Mouse (Mus musculus): ENCODE data around the gene Focad.

The Focad gene

DNA sequence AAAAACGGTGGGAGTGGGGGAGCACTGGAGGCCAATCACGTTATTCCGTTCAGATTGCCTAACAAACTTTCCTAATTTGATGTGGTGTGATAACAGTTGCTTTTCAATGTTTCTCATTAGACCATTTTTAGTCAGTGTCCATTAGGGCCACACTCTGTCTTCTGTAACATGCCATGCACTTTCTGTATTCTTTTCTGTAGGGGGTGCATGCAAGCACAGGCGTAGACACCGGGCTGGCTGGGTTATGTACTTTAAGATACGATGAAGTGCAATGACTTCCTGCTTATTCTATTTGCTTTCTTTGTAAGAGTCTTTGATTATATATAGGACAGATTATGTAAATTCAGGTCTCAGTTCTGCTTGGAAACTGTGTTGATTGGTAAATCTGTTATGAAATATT is 116.2 kb downstream of the Focad start:
- no peak for DNase-seq (ENCODE audit: low spot score)

DNA sequence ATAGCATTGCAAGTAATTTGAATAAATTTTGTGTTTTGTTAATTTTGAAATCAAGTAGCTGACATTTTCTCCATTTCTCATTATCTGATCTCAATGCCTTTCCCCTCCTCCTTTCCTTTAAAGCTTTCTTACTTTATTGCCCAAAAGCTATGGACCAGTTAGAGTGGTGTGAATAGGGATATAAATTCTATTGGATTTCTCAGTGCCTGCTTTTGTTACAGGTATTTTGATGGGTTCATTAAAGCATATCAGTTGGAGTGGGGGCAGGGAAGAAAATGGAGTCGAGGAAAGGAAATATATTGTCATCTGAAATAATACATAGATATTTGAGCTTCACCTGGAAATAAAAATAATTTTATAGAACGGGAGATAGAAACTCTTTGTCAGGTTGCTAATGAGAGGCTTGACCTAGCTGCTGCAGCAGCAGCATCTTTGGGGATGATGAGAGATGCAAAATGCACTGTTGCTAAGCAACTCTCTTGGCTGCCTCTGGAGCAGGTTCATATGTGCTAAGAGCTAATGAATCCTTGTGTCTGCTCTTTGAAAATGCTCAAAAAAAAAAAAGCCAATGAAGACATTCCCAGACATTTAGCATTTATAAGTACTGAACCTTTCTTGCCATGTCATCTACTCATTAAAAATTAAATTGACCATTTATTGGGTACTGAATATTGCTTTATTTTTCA is 116.9 kb downstream of the Focad start:
- peak; percentile 18 for DNase-seq (ENCODE audit: low spot score)

DNA sequence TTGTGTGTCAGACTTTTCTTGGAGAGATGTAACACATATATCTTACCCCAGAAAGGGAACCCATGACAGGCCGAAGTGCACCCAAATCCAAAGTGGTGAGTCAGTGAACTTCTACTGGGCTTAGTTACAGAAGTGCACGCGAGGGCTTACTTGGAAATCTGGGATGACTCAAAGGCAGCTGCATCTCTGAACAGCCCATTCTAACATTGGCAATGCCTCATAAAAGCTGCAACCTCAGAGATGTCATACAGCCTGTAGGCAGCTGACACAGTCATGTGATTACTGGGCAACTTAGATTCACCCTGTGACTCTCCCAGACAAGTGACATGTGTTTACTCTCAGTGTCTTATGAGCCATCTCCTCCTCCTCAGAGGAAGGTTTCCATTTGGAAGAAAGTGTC is 119.5 kb downstream of the Focad start:
- no peak for DNase-seq (ENCODE audit: low spot score)

DNA sequence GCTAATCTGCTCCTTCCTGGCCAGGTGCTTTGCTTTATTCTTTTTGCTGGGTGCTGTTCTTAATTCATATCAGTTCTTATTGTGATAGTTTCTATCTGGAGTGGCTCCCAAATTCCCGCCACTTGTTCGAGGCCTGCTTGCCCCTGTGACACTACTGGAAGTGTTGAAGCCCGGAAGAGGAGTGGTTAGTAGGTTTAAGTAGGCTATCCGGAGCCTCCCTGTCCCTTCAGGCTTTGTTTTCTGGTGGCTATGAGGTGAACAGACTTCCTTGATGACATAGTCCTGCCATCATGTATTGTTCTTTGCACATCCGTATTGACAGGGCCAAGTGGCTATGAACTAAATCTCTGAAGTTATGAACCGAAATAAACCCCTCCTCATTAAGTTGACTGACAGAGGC is 123.9 kb downstream of the Focad start:
- DNase-seq (ENCODE audit: low spot score): no peak

DNA sequence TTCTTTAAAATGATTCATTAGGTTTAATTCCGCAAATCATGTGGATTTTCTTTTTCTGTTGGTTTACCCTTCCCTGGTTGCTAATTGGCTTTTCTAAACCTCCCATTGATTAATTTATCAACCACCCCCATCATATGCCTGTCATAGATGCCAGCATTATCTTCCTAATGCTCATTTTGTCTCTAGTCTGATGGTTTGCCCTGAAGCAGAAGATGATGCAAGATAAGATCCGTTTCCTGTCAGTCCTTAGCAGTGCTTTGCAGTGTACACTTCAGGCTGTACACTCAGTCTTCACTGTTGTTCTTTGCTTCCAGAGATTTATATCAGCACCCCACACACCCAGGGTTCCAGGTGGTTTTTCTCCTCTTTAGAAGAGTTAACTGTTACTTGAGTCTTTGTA is 124.4 kb downstream of the Focad start:
- no peak for DNase-seq (ENCODE audit: low spot score)

DNA sequence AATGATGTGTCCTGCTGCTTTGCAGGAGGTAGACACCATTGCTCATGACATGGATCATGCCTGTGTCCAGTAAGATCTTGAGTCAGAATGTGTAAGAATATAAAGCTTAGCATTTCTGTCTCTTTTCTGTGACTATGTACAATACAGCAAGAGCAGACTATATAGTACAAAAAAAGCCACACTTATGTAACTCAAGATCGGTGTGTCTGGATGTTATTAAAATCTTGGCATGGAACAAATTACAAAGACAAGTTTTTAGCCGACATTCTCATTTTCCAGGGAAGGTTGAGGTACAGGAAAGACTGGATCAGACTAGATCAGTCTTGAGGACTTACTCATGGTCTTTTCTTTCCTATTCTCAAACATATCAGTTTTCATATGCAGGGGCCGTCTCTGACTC is 136.9 kb downstream of the Focad start:
- DNase-seq (ENCODE audit: low spot score): no peak

DNA sequence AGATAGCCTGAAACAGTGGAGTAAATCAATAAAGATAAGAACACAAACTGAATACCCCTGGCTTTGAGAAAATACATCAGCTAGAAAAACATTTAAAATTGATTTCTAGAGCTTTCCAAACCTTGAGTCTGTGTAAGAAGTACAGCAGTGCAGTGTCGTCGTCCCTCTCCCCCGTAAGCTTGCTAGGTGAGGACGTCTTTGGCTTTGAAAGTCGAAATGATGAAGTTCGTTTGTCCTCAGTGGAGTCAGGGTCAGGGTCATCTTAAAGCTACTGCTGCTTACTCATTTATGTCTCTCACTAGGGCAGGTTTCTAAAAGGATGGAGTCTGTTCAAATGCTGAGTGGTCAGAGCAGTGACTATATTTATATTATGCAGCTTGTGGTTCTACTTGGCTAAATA is 141.5 kb downstream of the Focad start:
- DNase-seq (ENCODE audit: low spot score): no peak

DNA sequence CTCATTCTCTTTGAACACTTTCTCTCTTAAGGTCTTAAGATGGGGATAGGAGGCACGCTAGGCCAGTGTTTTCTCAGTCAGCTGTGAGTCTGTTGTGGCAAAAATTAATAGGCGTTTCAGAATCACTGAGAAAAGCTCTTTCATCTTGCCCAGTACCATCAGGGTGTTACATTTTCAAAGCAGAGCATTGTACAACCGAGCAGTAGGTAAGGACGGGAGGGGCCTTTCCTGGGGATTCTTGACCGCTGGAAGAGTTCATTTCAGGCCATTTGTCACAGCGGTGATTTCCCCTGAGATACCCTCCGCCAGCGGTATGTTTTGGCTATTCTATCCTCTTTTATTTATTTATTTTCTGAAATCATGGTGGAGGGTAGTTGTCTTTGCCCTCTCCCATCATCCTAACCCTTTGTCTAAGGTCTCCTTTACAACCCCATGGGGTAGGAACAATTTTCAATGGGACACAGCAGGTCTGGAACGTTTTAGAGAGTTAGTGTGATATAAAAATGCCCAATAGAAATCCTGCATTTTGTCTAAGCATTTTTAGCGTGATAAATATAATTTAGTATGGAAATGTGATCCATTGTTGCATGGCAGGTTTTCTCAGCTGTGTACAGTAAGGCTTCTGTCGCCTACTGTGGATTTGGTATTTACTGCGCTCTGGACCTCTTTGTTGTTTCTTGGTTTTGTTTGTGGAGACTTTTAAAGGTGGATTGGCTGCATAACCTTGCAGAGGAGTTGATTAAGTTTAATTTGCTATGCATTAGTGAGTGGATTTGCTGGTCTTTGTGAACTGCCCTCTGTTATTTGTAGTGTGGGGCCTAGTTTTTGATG is 142.7 kb downstream of the Focad start:
- no peak for DNase-seq (ENCODE audit: low spot score)

DNA sequence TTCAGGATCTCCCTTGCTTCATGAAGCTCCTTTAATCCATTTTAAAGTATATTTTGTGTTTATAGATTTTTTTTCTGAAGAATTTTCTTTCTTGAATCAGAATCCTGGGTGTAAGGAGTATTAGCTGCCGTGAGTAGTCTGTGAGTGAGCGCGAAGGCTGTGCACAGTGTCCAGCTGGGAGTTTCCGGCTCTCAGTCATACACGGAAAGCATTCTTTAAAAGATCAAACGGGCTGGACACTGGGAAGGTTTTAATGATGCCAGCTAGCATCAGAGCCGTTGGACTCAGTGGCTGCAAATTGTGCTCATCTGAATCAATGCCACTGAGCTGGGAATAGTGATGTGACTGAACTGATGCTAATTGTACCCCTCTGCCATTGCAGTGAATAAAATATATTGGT is 143.9 kb downstream of the Focad start:
- DNase-seq (ENCODE audit: low spot score): no peak

DNA sequence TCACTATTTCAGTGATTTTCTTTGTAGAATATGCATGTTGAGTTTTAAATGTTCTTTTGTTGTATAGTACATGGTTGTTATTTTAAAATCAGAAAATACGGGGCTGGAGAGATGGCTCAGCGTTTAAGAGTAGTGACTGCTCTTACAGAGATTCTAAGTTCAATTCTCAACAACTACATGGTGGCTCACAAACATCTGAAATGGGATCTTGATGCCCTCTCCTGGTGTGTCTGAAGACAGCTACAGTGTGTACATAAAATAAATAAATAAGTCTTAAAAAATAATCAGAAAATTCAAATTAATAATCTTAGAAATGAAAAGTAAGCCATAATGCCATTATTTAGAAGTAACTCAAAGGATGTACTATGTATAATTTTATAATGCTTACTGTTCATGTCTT is 149.4 kb downstream of the Focad start:
- DNase-seq (ENCODE audit: low spot score): no peak

DNA sequence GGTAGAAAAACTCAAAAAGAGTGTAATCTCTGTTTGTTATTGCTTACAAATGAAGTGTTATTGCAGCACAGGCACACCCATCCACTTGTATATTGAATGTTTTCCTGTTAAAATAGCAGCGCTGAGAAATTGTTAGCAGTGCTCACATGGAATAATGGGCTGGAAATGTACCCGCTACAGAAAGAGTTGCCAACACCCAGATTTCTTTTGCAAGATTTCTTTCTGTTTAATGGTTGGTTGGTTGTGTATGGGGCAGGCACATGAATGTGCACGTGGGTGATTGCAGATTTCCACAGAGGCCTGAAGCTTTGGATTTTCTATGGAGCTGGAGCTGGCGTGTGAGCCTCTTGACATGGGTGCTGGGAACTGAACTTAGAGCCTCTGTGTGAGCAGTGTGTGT is 151.1 kb downstream of the Focad start:
- DNase-seq (ENCODE audit: low spot score): no peak

DNA sequence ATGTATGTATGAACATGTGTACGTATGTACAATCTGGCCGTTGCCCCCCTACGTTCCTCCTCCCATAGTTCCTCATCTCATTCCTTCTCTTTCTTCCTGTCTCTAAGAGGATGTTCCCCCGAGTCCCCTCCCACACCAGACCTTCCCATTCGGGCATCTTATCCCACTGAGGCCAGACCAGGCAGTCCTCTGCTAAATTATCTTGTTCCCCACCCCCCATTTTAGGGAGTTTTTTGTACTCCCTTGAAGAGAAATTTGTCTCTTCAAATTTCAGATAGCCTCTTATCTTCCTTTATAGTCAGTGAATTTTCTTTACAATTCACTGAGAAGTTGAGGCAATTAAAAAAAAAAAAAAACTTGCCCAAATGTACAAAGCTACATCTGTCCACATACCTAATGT is 166.9 kb downstream of the Focad start:
- no peak for DNase-seq (ENCODE audit: low spot score)

DNA sequence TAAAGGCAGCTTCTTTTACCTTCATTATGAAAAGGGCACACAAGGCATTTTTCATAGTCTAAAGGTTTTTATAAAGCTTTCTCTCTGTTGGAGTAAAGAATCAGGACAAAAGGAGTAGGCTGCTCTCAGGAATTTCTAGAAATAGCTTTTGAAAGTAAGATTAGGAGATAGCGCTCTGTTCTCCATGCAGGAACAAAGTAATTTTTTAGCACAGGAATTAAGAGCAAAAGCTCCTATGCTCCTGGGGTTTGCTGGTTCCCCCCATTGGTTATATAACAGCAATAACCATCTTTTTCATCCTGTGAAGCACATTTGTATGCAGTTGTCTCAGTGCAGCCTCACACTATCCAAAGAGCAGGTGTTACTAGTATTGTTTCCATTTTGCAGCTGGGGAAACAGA is 170.1 kb downstream of the Focad start:
- DNase-seq (ENCODE audit: low spot score): no peak

DNA sequence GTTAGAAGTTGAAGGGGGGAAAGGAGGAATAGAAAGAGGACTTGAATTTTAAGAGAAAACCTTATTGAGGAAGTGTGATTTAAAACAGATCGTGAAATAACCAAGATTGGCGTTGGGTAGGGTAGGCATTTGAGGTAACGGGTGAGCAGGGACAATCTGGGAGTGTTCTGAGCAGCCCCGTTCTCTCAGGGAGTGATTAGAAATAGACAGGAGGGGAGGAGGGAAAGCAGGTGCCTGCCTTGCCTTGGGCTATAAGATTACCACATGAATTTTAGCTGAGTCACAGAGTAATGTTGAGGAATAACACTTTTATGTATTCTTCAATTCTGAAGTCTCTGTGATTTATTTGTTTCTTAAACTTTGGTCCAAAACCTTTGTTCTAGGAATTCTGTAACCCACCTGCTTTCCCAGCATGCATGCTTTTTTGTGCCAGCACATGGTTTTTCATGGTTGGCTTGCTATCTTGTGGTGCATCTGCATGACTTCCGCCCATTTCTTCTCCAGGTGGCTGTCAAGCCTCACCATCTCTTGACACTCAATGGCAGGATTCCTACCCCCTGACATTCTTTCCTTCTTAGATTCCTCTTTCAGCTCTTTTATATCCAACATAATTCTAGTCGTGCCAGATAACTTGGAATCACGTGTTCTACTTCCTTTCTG is 176.1 kb downstream of the Focad start:
- DNase-seq (ENCODE audit: low spot score): no peak

DNA sequence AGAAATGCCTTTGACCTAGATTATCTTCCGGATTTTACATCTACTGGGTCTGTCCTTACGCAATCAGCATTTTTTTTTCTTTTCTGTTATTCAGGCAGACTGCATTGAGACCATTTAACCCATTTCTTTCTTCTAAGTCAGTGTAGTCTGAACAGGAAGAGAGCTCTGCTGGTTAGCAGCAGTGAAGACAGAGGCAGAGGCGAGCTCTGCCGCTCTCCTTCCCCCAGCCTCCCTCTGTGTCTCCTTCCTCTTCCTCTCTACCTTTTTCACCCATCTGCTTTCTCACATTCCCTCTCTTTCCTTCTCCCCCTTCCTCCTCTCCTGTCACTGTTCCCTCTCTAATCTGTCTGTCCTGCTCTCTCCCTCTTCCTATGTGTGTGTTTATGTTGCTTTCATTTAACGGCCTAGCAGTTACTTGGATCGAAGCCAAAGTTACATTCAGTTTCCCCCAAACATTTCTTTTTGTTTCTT is 181.2 kb downstream of the Focad start:
- DNase-seq (ENCODE audit: low spot score): no peak

DNA sequence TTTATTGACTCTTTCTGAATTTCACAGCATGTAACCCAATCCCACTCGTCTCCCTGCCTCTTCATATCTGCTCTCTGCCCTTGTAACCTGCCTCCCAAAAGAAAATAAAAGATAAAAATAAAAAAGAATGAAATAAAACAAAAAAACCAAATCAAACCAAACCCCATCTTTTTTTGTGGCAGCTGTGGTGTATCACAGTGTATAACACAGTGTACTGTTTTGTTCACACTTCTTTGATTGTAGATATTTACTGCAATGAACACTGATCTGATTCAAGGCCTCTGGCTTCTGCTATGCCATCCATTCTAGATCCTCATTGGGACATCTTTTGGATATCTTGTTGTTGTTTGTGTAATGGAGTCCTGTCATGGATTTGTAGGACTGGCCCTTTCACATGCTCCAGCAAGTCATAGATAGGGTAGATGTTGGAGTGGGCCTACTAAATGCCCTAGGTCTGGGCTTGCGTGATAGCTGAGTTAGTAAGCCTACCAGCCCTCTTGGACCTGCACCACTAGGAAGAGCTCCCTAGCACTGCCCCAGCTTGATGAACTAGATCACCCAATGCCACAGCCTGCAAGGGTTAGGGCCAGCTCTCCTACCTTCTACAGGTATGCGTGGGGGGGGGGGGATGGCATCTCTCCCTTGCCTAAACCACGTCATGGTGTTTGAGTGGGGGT is 181.8 kb downstream of the Focad start:
- no peak for DNase-seq (ENCODE audit: low spot score)

DNA sequence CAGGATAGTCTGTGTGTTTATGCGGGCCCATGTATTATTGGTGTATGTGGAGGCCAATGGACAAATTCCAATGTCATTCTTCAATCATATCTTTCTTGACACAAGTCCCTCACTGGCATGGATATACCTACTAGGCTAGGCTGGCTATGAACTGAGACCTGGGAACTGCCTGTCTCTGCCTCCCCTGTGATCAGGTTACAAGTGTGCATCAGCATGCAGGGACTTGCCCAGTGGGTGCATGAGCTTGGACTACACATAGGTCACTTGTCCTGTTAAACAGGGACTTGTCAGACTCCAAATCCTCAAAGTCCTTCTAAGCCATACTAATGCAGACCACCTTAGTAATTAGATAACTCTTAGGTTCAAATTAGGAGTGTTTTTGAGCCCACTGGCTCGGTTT is 184.1 kb downstream of the Focad start:
- DNase-seq (ENCODE audit: low spot score): no peak

DNA sequence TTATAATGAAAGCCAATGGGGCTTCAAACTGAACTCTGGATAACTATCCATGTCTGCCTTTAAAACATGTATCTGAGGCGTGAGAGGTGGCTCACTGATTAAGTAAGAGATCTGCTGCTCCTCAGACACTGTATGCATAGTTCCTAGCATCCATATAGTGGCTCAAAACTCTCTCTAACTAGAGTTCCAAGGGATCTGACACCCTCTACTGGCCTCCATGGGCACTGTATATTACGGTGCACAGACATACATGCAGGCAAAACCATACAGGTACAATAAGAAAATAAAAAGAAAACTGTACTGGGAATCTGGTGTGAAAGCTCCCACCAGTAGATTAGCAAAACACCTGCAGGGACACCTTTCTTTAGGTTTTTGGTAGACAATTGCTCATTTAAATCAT is 186.1 kb downstream of the Focad start:
- no peak for DNase-seq (ENCODE audit: low spot score)

DNA sequence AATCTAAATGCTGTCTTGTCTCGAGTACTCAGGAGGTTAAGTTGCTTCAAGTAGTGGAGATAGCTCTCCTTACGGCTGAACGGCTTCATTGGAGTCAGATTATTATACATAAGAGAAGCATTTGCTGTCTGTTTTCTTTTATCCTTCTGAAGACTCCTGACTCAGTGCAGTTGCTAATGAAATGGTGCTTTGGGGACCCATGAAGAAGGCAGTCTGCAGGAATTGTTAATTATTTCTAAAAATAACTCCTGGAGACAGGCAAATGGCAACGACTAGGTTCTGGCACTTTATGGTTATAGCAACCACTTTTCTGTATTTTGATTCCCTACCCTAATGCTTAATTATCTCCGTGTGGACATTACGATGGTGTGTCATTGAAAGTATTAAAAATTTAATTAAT is 201.1 kb downstream of the Focad start:
- no peak for DNase-seq (ENCODE audit: low spot score)

DNA sequence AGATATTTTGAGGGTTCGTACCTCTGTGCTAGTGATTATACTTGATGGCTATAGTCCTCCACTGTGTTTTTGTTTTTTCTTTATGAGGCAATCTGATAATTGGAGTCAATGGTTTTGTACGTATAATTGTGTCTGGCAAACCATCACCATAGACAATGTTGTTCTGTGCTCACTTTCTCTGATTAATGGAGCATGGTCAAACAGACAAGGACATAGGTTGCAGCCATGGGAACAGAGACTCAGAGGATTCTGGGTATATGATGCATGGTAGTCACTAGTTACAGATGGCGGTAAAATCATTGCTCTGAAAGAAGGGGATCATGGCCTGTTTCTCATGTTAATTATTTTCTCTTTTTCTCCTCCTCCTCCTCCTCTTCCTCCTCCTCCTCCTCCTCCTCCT is 205.1 kb downstream of the Focad start:
- no peak for DNase-seq (ENCODE audit: low spot score)

DNA sequence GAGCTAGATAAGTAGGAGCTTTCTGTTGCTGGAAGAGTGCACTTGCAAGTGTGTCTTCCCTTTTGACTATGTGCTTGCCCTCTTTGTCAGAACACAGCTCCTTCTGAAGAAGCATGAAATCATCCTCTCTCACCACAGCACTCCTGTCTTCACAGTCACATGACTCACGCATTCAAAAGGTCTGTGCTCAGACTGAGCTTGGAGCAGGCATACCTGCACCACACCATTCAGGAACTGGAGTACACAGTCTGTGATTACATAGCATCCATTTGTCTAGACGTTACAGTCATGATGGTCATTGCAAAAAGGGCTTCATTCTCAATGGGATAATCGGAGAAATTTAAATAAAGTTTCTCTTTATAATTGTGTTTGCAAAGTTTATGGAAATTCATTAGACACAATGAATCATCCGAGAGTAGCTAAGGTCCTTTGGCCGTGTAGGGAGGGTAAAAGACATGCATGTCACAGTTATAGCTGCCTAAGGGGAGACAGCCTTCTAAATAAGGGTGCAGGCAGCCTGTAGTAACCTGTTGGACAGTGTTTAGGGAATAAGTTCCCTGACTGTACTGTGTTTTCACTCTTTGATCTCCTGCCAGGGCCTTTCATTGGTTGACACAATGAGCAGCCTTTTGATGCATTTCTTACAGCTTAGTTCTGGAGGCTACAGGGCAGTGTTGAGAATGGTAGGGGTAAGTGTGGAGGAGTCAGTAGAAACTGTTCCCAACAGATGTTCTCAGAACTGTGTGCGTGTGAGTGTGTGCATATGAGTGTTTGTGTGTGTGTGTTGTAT is 206.6 kb downstream of the Focad start:
- no peak for DNase-seq (ENCODE audit: low spot score)

DNA sequence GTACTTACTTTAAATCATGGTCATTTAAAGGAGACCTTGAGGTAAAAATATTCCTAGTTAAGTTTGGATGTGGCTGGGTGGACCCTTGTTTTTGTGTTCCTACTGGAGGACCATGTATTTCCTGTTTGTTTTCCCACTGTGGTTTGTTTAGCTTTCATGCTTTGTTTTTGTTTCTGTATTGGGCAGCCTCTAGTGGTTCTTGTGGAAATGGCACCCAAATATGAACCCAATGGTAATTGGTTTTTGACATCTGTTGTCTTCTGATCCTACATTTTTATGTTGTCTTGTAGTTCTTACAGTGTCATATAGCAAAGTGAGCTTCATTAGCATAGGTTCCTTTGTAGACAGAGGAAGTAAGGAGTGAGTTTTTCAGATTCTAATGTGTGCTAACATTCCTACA is 207.9 kb downstream of the Focad start:
- peak; percentile 28 for DNase-seq (ENCODE audit: low spot score)

Measured in layer of hippocampus, adult 11-12 months (tissue).